ENCODE assay signal across 35 mouse cellular contexts in genomic region chr19:29422013-29422645, GRCm38 (mm10). TPM values are rescaled to one million over a fixed set of nuclear protein-coding genes. Genes with fewer than 3 reads are reported as not detected.
"Had no signal": no experiment of that assay in that cellular context is flagged by ENCODE, and none has a peak within 500 bp of the region (broad histone marks: within the 10 kb centered on the region; RNA-seq: fewer than 3 reads in every experiment).

No protein-coding gene starts in this region.

- H3K4me1 ChIP-seq: hindbrain, embryonic 13.5 days; hindbrain, embryonic 15.5 days; intestine, embryonic 15.5 days had no signal

- H3K4me2 ChIP-seq: heart, embryonic 11.5 days; heart, embryonic 13.5 days; heart, embryonic 15.5 days; hindbrain, embryonic 13.5 days; hindbrain, embryonic 15.5 days; intestine, embryonic 15.5 days; limb, embryonic 13.5 days; limb, embryonic 15.5 days; liver, embryonic 12.5 days had no signal

- H3K9ac ChIP-seq: heart, embryonic 13.5 days; heart, embryonic 15.5 days; hindbrain, embryonic 13.5 days; hindbrain, embryonic 15.5 days; intestine, embryonic 15.5 days; limb, embryonic 13.5 days; limb, embryonic 15.5 days; liver, embryonic 12.5 days; liver, embryonic 14.5 days had no signal

- H3K27me3 ChIP-seq: heart, embryonic 15.5 days; hindbrain, embryonic 13.5 days; hindbrain, embryonic 15.5 days; intestine, embryonic 15.5 days; limb, embryonic 13.5 days; limb, embryonic 15.5 days; liver, embryonic 12.5 days had no signal

- H3K27ac ChIP-seq: heart, adult 2 months; heart, embryonic 13.5 days; heart, embryonic 15.5 days; hindbrain, embryonic 13.5 days; hindbrain, embryonic 15.5 days; hindbrain, postnatal 0 days; intestine, embryonic 15.5 days; layer of hippocampus, adult 2 months; limb, embryonic 13.5 days; limb, embryonic 15.5 days; liver, embryonic 12.5 days; liver, embryonic 14.5 days had no signal

- H3K9me3 ChIP-seq: heart, embryonic 13.5 days; heart, embryonic 15.5 days; hindbrain, embryonic 13.5 days; hindbrain, embryonic 15.5 days; intestine, embryonic 15.5 days; limb, embryonic 13.5 days; limb, embryonic 15.5 days; liver, embryonic 12.5 days had no signal

- H3K36me3 ChIP-seq: heart, embryonic 13.5 days; heart, embryonic 15.5 days; hindbrain, embryonic 13.5 days; hindbrain, embryonic 15.5 days; intestine, embryonic 15.5 days; limb, embryonic 13.5 days; limb, embryonic 15.5 days; liver, embryonic 12.5 days had no signal

- ATAC-seq: hindbrain, postnatal 0 days; inflammation-experienced regulatory T-cells, adult 6 months; intestine, embryonic 15.5 days; intestine, postnatal 0 days; liver, embryonic 12.5 days had no signal

- DNase-seq: gastrocnemius, postnatal 14 days; gastrocnemius, postnatal 36 days; heart, adult 2 months; heart, postnatal 14 days; heart, postnatal 36 days; kidney, adult 18-20 months; kidney, adult 8-10 months; kidney, postnatal 10 days; kidney, postnatal 25 days; kidney, postnatal 4 days; left cerebral cortex, postnatal 4 days had no signal

- H3K4me3 ChIP-seq: heart, adult 2 months; heart, embryonic 13.5 days; heart, embryonic 15.5 days; hindbrain, embryonic 13.5 days; hindbrain, embryonic 15.5 days; intestine, embryonic 15.5 days; layer of hippocampus, adult 2 months; limb, embryonic 13.5 days; limb, embryonic 15.5 days; liver, embryonic 12.5 days had no signal

RNA-seq across cellular contexts. Expression of gene Pdcd1lg2, which starts 11.4 kb away (rescaled TPM):
- total RNA-seq: gastrocnemius, adult 18-20 months; gastrocnemius, adult 8-10 months; gastrocnemius, postnatal 14 days; gastrocnemius, postnatal 36 days; heart, adult 2 months; heart, postnatal 14 days; heart, postnatal 36 days; layer of hippocampus, adult 2 months; layer of hippocampus, postnatal 25 days; left cerebral cortex, postnatal 10 days had no signal
- polyA plus RNA-seq: gonadal fat pad, adult 2 months; heart, embryonic 11.5 days; heart, embryonic 13.5 days; heart, embryonic 15.5 days; heart, postnatal 0 days; hindbrain, embryonic 11.5 days; hindbrain, embryonic 13.5 days; hindbrain, embryonic 15.5 days; intestine, embryonic 15.5 days; intestine, postnatal 0 days; kidney, embryonic 14.5 days; kidney, embryonic 16.5 days; limb, embryonic 11.5 days; limb, embryonic 13.5 days; limb, embryonic 15.5 days had no signal

RNA-seq across cellular contexts. Expression of gene Cd274, which starts 54.9 kb away (rescaled TPM):
- polyA plus RNA-seq: limb, embryonic 11.5 days had no signal
